Mouse (Mus musculus) cerebellum, adult 2 months (tissue): ENCODE results near the gene Dcst1.

ENCODE experiments used
- CTCF ChIP-seq: fragments of 200-500 bp; IDR thresholded peaks from 2 replicates; pipeline ENCODE4 v1.5.1; 2011; ENCODE audit warnings: low read depth, mild to moderate bottlenecking, control low read depth, low read length, moderate library complexity, borderline replicate concordance; ENCODE audit not compliant: insufficient read depth
- POLR2A ChIP-seq: fragments of 200-500 bp; IDR thresholded peaks from 2 replicates; pipeline ENCODE4 v1.6.1; 2011; ENCODE audit warnings: low read length, control low read depth, borderline replicate concordance; ENCODE audit not compliant: insufficient read depth

GRCm38 (mm10) chr3:89380711-89381110 lies 15.7 kb upstream of the Dcst1 start:
- no peak for TF ChIP-seq CTCF
- TF ChIP-seq POLR2A = no peak
